Mouse (Mus musculus) spleen, adult 2 months (tissue): ENCODE measurements at regions not wholly inside any gene's neighbourhood (a gene's known extent, or its start where the extent isn't known, plus 50 kb on each side); places are given as distances from the start of the nearest gene placed in this dataset.

Experiments used
- DNase-seq, 2 experiments: peaks; one replicate each; pipeline versions ENCODE4 v3.0.0 to v3.0.0-alpha.2; 2012 to 2021; ENCODE audit warnings: low spot score in 2 of 2, low read depth in 1 of 2
- H3K27ac ChIP-seq: fragments of 200-500 bp; 2 replicates; pipeline ENCODE4 v1.5.1; 2012; ENCODE audit warnings: low read length, inconsistent platforms; ENCODE audit not compliant: insufficient read depth
- H3K27me3 ChIP-seq: fragments of 200-500 bp; 2 replicates; pipeline ENCODE4 v1.6.1; 2012; ENCODE audit warnings: mild to moderate bottlenecking, moderate library complexity, low read length, inconsistent platforms; ENCODE audit not compliant: control insufficient read depth, insufficient read depth
- H3K36me3 ChIP-seq: fragments of 200-500 bp; 2 replicates; pipeline ENCODE4 v1.6.1; 2012; ENCODE audit warnings: mild to moderate bottlenecking, low read length, inconsistent platforms; ENCODE audit not compliant: control insufficient read depth, insufficient read depth
- H3K4me1 ChIP-seq: fragments of 200-500 bp; 2 replicates; pipeline ENCODE4 v1.6.1; 2011; ENCODE audit warnings: inconsistent platforms; ENCODE audit not compliant: control insufficient read depth, insufficient read depth, insufficient read length
- H3K4me3 ChIP-seq: fragments of 200-500 bp; 2 replicates; pipeline ENCODE4 v1.5.1; 2011; ENCODE audit warnings: mild to moderate bottlenecking, inconsistent platforms; ENCODE audit not compliant: insufficient read depth, insufficient read length; ENCODE audit errors: extremely low read depth
- CTCF ChIP-seq: fragments of 200-500 bp; IDR thresholded peaks from 2 replicates; pipeline ENCODE4 v1.5.1; 2011; ENCODE audit warnings: mild to moderate bottlenecking, inconsistent platforms; ENCODE audit not compliant: insufficient read depth, insufficient read length, insufficient replicate concordance; ENCODE audit errors: extremely low read depth
- POLR2A ChIP-seq: fragments of 200-500 bp; IDR thresholded peaks from 2 replicates; pipeline ENCODE4 v1.6.1; 2011; ENCODE audit warnings: low read depth, low read length, inconsistent platforms
- WGBS: fragments of 180-500 bp; shearing (Covaris S2); methylation state at CpG from one replicate; pipeline ENCODE4 v1.1.7; 2018; 5-methylcytosine and 5-hydroxymethylcytosine counted together

DNA sequence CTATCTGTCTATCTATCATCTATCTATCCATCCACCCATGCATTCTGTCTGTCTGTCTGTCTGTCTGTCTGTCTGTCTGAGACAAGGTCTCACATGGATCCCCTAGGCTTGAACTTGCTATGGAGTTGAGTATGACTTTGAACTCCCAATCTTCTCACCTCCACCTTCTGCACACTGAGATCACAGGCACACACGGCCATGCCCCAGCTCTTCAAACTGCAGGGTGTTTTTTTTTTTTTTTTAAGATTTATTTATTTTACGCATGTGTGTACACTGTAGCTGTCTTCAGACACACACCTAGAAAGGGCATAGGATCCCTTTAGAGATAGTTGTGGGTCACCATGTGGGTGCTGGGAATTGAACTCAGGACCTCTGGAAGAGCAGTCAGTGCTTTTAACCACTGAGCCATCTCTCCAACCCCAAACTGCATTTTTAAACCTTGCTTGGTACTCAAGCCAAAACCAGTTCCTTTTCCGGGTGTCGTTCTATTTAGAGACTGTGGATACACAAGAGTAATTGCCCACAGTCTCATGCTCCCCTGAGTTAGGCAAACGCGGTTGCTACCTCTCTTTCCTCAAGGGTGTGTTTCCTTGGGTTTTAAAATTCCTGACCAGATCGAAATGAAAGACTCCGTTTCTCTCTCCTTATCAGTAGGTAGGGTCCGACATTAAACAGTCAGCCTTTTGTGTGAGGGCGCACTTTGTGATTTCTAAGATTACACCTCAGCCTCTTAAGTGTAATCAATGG lies 57.0 kb upstream of the Zfp217 start:
- TF ChIP-seq POLR2A (no peak), CTCF (no peak)

DNA sequence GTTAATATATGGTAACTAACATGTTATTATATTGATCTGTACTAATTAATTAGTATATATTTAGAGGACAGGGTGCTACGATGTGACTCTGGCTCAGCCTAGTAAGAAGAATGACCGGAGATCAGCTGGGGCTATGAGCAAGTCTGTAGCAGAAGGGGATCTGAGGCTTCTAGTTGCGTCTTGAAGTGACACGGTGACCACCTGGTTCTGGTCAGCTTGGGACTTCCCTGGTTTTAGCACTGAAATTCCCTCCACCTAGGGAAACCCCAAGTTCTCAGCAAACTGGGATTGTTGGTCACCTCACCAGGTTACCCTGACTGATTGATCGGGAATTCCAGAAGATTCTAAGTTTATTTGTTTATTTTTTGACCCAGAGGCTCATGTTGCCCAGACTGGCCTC lies 55.6 kb upstream of the Zfp217 start:
- WGBS = 88% methylated on average over 5 of the region's 5 CpGs
- Histone ChIP-seq H3K4me1 (peaks cover 10% of the 10 kb centered on the region; the same call in 1 of the 2 replicates), H3K4me3 (no peak overlapping the region), H3K27me3 (no peaks in the 10 kb centered on the region), H3K27ac (no peak overlapping the region), H3K36me3 (no peaks in the 10 kb centered on the region)
- no peak for DNase-seq
- no peak for TF ChIP-seq POLR2A
- no peak for TF ChIP-seq CTCF

More for the DNA sequence above, 57.0 kb upstream of the Zfp217 start:
- WGBS = 7% methylated on average over 10 of the region's 10 CpGs
- H3K36me3 ChIP-seq = no peaks in the 10 kb centered on the region
- peak overlapping the region; percentile 47; the same call in 1 of the 2 replicates for H3K4me3 ChIP-seq
- DNase-seq = peak in 1 of 2 experiments; percentile 46
- peaks cover 10% of the 10 kb centered on the region; the same call in 1 of the 2 replicates for H3K4me1 ChIP-seq
- no peaks in the 10 kb centered on the region for H3K27me3 ChIP-seq
- peak overlapping the region; percentile 95 for H3K27ac ChIP-seq

DNA sequence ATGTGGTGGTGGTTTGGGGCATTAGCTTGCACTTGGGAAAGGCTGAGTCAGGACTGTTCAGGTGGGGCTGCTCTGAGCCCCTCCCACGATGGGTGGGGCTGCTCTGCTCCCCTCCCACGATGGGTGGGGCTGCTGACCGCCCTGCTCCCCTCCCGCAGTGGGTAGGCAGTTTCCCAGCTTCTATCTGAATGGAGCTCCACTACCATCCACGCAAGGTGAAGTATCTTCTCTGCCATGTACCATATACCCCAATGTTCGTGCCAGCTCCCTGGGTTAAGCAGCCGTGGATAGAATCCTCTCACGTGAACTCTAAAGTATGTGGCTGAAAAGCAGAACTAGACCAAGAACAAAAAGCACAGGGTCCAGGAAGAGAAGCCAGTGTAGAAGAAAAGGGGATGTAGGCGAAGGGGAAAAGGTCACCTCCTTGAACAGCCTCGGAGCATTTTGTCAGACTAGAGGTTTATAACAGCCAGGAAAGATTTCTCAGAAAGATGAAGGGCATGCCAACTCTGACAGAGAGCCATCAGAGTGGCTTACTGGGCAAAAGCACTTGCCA lies 54.0 kb upstream of the Zfp217 start:
- TF ChIP-seq POLR2A = no peak
- no peak for TF ChIP-seq CTCF
- H3K27ac ChIP-seq = peak overlapping the region; percentile 74
- no peaks in the 10 kb centered on the region for H3K36me3 ChIP-seq
- peak overlapping the region; percentile 25 for H3K4me3 ChIP-seq
- WGBS = 21% methylated on average over 10 of the region's 10 CpGs
- H3K4me1 ChIP-seq = peaks cover 9% of the 10 kb centered on the region; the same call in 1 of the 2 replicates
- no peaks in the 10 kb centered on the region for H3K27me3 ChIP-seq
- DNase-seq = peak in 1 of 2 experiments; percentile 51
